Mouse (Mus musculus) urinary bladder, postnatal 10 days (tissue): ENCODE data around the gene Large2.

Experiments used
- DNase-seq: peaks from one replicate; pipeline ENCODE4 v3.0.0; 2022; ENCODE audit warnings: low spot score

Large2 gene

DNA sequence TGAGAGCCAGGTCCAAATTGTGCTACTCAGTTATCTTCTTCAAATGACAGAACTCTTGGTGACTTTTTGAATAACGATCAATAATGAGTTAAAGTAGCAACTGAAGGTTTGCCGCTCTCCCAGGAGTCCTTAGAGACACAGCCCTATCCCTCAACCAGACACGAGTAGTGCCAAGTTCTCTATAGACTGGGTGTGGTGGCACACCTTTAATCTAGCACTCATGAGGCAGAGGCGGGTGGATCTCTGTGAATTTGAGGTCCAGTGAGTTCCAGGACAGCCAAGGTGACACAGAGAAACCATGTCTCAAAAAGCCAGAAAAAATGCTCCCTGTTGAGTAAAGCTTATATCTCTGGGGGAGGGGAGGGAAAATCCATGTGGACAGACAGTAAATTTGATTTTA lies 47.1 kb downstream of the Large2 start:
- DNase-seq, result no peak

DNA sequence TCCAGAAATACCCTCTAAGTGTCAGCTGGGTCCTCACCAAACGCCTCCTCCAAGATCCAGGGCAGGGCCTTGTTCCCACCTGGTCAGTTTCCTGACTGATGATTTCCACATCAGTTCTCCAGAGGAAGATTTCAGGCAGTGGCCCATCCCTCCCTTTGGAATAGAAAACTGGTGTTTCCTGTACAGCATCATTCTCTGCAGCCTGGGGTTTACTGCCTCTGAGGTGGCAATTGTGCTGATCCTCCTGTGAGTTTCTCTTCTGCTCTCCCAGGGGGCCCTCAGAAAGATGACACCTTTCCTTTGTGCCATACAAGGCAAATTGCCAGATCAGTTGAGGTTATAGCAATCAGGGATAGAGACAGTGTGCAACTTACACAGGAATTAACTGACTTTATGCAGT lies 48.4 kb downstream of the Large2 start:
- no peak for DNase-seq

DNA sequence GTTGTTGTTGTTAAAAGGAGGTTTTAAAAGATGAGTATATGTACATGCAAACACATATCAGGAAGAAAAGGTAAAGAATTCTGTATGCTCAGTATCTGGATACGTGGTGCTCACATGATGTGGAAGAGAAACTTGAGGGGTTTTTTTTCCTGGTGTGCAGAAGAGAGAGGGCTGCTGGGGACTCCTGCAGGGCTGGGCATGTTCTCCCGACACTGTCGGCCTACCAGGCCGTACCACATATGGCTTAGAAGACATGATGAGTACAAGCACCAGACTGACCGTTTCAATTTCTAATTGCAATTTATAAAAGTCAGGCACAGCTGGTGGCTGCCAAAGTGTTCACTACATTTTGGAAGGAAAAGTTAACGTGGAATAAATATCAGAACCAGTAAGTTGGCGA lies 49.0 kb downstream of the Large2 start:
- no peak for DNase-seq

DNA sequence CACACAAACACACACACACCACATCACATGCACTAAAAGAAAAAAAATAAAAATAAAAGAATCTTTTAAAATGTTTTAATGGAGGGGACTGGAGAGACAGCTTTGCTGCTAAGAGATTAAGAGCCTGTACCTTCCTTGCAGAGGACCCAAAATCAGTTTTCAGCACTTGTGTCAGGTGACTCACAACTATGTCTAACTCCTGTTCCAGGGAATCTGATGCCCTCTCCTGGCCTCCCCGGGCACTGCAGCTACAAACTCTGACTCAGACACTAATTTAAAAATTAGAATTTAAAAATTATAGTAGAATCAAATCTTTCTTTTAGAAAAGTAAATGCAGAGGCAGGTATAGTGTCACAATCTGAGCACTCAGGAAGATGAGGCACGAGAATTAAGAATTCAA lies 52.0 kb downstream of the Large2 start:
- DNase-seq, result no peak

GRCm38 (mm10) chr2:92317228-92317627 lies 57.4 kb downstream of the Large2 start:
- DNase-seq, result no peak

GRCm38 (mm10) chr2:92316652-92317051 lies 58.0 kb downstream of the Large2 start:
- no peak for DNase-seq
